Mouse (Mus musculus): Measurements from ENCODE around the gene Chchd3.

The Chchd3 gene

DNA sequence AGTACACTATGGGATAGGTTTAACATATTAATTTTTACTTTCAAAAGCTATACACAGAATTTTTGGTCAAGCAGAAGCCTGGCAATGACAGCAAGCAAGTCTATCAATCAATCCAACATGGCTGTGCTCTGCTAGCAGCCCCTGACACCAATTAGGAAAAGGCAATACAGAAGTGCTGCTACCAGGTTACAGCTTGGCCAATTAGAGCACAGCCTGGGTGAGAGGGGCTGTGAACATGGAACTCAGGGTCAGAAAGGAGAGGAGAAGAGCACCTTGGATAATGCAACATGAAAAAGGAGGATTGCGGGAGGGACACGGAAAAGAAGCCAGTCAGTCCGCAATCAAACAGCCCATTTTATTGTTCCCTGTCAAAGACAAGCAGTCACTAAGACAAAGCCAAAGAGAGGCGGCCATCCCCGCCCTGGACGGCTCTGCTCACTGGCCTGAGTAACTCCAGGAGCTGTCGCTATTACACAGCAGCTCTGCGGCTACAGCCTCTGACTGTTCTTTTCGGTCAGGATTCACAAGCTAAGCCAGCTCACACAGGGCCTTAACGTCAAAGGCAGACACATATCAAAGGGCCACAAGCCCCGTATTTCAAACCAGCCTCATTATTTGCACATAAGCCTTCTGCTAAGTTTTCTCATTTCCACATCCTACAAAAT is 128.8 kb downstream of the Chchd3 start:
- DNase-seq: no peak

DNA sequence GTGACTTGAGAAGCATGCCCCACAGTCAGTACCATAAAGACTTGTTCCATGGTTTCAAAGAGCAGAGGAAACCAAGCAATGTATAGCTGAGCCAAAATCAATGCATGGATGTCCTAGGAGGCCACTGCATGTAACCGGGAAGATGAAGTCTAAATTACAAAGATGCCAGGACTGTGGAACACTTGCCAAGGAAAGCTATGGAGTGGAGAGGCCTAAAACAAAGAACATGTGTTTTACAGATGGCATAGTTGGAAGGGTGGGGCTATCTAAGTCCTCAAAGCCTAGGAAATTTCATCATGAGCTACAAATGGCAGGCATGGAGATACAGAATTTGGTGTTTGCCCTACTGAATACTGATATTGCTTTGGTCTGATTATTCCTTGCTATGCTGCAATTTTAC is 137.7 kb downstream of the Chchd3 start:
- DNase-seq: no peak

GRCm38 (mm10) chr6:32920091-32920490 is 140.0 kb downstream of the Chchd3 start:
- DNase-seq: no peak

- DNase-seq: no peak
These were observed 149.4 kb downstream of the Chchd3 start for GRCm38 (mm10) chr6:32910692-32911091.

DNA sequence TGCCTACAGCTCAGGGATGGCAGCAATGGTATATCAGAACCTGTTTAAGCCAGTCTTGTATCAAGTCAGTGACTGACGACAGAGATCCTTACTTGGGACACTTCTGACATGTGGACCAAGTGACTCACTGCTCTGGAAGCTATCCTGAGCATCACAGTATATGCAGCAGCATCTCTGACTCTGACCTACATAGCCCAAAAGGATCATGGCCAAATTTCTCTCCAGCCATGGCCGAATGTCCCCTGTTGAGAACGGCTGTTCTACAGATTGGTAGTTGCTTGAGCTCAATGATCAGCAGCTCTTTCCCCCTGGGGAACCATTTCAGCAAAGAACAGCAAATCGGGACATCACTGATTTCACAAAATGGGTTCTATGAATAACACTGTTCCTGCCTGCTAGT is 161.0 kb downstream of the Chchd3 start:
- DNase-seq: peak; percentile 41

DNA sequence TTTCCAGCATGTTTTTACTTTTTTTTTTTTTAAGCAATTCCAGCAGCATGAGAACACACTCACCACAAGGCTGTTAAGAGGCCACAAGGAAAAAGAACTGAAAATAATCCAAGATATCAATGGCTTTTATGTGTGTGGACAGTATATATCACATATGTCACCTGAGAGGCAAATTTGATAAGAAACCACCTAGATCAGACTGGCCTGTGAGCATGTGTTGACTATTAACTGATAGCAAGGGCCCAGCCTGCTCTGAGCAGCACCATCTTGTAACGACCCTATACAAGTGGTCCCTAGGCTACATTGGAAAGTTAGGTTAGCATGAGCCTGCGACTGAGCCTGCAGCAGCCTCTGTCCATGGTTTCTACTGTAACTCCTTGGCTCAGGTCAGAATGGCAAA is 166.0 kb downstream of the Chchd3 start:
- DNase-seq: no peak

DNA sequence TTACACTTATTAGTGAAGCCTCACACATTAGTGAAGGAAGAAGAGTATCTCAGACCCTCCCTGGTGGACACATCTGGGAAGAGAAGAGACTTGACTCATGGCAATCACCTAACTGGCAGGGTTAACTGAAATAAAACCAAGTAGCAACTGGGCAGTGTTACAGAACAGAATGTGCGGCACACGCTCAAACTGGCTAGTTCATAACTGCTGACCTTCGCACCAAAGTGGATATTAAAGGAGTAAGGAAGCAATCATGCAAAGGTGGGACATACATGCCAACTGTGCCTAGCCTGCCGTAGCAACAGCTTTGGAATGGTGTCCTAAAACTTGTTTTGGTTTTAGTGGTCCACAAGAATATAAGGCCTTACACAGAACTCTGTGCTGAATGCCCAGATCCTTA is 169.3 kb downstream of the Chchd3 start:
- DNase-seq: no peak

DNA sequence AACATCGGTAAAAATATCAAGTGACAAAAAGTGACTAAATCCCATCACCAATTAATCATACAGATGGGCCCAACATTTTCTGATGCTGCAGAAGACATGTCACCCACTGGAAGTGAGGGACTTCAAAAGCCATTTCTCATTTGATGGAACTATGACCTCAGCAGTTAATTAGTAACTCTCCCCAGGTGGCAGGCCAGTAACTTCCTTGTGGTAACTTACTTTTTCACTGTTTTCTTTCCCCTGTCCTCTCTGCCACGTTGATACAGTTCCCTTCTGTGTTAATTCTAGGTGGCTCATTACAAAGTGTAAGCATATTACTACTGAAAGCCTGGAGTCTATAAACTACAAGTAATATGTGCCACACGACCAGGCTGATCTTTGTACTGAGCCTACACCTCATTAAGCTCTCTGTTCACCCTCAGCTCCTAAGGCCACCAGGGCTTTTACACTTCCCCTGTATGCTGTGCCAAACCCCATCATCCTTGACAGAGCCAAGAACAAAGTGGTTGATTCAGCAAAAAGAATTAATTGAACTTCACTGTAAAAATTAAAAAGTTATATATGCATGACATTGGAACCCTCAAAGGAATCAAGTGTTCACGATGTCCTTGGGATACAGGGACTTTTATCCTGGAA is 171.0 kb downstream of the Chchd3 start:
- no peak for DNase-seq

- DNase-seq: no peak
These were observed 181.5 kb downstream of the Chchd3 start for GRCm38 (mm10) chr6:32878586-32878985.

DNA sequence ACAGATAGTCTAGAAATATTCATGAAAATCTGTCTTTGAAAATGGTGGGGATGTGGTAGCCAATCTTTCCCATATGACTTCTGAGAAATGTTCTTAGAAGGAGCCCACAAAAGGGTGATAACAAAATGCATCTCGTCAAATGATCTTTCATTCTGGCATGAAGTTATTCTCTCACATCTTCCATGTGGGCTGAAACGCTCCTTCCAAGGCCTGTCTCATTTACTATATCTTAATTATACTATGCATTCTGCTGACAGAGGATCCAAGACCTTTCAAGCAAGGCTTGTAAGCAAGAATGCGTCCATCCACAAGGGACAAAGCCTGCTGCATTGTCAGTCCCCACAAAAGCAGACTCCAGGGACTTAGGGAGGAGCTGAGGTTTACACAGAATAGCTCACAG is 185.9 kb downstream of the Chchd3 start:
- DNase-seq: no peak

GRCm38 (mm10) chr6:32872805-32873204 is 187.3 kb downstream of the Chchd3 start:
- no peak for DNase-seq

DNA sequence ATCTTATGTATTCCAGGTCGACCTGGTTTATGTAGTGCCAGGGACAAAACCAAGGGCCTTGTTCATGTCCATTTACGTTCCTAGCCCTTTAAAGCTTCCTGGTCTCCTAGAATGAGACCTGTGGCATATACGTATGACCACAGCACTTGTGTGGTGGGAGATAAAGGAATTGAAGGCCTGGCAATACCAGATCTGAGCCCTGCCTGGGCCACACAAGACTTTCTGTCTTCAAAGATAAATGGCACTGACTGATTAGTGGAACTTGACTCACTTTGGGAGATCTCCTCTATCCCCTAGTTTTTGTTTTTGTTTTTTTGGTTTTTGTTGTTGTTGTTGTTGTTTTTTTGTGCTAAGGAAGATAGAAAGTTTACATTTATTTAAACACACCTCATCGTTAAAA is 209.1 kb downstream of the Chchd3 start:
- no peak for DNase-seq

- DNase-seq: no peak
These were observed 211.1 kb downstream of the Chchd3 start for GRCm38 (mm10) chr6:32848974-32849373.

DNA sequence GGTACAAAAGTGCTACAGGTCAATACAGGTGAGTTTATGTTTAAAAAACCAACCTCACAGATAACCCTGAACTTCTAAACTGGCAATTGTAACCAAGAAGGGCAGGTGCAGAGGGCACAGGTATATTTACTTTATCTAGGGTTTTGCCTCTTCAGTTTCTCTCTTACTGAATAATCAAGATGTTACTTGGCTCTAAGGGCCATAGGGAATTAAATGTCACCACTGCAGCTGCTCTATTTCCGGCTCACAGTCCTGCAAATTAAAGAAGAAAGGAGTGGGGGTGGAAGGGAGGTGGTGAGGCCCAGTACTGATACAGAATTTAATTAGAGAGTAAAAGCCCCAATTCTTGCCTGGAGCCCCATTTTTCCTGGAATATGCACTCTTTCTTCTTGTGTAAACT is 214.6 kb downstream of the Chchd3 start:
- no peak for DNase-seq

DNA sequence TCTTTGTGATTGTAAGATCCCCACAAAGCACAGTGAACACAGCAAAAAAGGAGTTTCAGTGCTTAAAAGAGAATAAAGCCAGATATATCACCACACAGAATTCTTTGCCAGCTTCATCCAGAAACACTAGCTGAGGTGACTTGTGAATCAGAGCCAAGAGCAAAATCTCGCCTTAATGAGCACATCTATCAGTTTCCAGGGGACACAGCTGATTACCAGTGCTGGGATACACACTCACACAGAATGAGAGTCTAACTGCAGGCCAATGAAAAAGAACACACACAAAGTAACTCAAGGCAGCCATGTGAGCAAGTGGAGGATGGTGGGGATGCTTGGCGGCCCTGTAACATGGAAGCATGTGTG is 222.1 kb downstream of the Chchd3 start:
- no peak for DNase-seq

DNA sequence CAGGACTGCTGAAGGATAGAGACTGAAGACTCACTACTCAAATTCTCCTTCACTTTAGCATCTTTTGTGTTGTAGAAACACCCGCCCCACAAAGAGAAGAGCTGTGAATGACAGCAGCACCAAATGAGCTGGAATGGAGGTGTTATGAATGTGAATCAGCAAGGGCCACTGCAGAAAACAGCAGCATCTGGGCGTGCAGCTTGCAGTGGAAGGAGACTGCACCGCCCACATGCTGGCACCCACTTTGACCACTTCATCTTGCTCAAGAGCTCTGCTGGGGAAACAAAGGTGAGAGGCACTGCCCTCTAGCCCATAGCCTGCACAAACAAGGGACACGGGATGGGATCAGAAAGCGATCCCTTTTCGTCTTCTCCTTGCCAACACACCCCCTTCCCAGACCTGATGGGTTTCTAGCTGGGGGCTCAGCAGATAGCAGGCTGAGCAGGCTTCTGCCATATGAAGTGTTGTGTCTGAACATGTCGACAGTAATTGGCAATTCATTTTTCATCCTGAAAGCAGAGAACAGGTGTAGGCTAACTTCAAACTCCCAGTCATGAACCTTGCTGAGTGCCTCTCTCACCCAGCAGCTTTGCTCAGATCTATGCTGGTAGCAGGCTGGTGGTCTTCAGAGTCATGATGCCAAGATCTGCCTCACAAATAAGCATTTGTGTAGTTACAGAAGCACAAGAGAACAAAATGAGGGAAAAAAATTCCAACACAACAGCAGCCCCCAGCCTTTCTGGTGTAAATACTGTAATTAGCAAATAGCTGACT is 222.7 kb downstream of the Chchd3 start:
- DNase-seq: no peak

DNA sequence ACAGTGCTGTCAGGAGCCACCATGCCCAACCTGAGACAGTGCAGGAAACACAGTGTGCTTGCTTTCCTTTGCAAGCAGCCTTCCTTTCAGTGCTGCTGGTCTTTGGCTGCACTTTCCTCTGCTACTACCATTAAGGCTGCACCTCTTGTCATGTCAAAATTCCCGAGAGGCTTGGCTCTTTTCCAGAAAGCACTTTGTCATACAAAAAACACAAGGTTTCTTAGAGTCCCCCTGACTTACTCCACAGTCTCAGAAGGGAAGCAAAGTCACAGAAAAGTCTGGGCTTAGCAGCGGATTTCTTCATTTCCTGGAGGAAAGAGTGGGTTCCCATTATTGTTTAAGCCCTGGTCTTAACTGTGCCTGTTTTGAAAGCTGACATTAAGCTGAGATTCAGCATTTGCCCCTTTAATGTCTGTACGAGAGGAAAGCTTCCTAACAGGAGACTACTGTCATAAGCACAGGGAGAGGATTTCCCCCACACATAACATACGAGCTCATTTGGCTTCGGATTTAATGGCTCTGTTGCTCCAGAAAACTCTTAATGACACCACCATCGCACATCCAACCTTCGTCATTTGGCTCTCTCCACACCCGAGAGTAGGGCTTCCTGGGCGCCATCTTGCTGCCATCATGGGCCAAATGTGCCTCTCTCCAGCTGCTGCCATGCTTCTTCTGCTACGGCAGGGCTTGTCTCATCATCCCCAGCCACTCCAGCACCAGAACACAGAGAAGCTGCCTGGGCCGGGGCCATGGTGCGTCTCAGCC is 236.0 kb downstream of the Chchd3 start:
- no peak for DNase-seq

DNA sequence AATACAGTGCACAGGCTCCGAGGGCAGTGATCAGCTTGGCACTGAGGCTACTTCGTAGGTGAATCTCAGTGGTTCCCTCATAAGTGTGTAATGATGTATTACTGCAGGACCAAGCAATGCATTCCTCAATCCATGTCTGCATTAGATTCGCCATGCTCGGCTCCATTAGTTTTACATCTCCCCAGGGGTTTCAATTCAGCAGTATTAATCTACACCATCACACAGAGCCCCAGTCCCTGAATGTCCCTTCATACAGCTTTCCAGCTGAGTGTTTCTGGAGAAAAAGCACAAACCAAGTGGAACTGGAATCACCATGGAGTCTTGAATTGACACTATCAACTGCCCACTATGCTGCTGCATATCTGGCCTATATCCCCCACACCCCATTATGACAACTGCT is 241.1 kb downstream of the Chchd3 start:
- no peak for DNase-seq

DNA sequence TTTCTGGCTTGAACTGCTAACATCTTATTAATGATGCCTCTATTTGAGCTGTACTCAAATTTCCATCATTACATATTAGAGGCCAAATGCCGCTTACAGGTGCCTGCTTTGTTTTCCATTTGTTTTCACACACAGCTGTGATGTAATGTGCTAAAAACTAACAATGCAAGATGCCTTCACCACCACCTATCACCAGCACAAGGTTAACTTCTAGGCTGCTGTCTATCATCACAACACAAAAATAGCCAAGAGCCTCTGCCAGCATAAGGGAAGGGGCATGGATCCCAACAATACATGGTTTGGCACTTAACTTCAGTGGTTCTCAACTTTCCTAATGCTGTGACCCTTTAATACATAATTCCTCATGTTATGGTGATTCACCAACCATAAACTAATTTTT is 251.3 kb downstream of the Chchd3 start:
- no peak for DNase-seq

DNA sequence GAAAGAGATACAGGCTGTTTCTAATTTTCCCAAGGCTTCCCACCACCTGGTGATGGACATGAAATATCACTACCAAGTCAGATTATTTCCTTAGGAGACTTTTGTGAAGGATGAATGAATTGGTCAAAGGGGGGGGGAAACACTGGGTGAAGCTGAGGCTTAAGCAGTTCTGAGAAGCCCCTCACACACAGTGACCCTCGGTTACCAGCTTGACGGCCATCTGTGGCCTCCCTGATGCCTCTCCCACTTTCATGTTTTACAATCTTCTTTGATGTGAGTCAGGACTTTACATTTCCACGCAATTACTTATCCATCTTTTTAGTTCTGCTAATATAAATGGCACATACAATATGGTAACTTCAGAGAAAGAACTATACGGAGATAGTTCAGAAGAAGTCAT is 252.3 kb downstream of the Chchd3 start:
- DNase-seq: no peak

DNA sequence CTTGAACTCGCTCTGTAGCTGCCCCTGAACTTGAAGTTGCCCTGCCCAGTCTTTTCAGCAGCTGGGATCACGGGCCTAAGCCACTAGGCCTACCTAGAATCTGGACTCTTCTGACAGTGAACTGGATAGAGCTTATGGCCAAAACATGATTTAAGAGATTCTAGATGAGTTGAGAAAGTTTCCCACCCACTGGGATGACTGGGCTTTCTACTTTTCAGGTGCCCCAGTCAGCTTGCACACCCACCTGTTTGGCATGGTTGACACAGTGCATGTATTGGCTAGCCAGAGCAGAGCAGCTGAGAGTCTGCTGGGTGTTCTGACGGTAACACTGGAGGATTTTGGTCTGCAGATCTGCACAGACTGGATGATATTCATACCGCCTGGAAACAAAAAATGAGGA is 256.4 kb downstream of the Chchd3 start:
- DNase-seq: no peak

- DNase-seq: no peak
These were observed 258.3 kb downstream of the Chchd3 start for GRCm38 (mm10) chr6:32801776-32802175.

GRCm38 (mm10) chr6:32797525-32797924 is 262.5 kb downstream of the Chchd3 start:
- DNase-seq: no peak

All from cerebellum, adult 11 months (tissue).